Mouse (Mus musculus): ENCODE results near the gene Atp6v0d1. TPM values are rescaled to one million over a fixed set of nuclear protein-coding genes. Genes with fewer than 3 reads are reported as not detected.

Atp6v0d1 gene
- polyA plus RNA-seq, 1 experiment from 2014 or later = 159 TPM

- CTCF ChIA-PET = interaction anchor here (1.4 kb wide), 1 partner anchor 39 kb away, joined by 8 read pairs; no protein-coding TSS in a partner anchor
- ATAC-seq = no peak
- TF ChIP-seq CTCF (IDR thresholded peaks at IDR 0.05) = no peak
Measured at GRCm38 (mm10) chr8:105555230-105555629, 10.6 kb downstream of the Atp6v0d1 start.

GRCm38 (mm10) chr8:105554087-105554486, 11.8 kb downstream of the Atp6v0d1 start:
- peak; percentile 96 for TF ChIP-seq CTCF (IDR thresholded peaks at IDR 0.05)
- POLR2A ChIA-PET = no interaction called here

More at GRCm38 (mm10) chr8:105555230-105555629, 10.6 kb downstream of the Atp6v0d1 start:
- in situ Hi-C loops (cut with MboI; ENCODE audit: low pct_unique_long_range_greater_than_20kb) = no loop called here
- no peak for DNase-seq (ENCODE audit: low read depth, low spot score)
- POLR2A ChIA-PET = no interaction called here
- H3K27me3 ChIP-seq = no peaks in the 10 kb centered on the region

GRCm38 (mm10) chr8:105552824-105553223, 13.0 kb downstream of the Atp6v0d1 start:
- ChIA-PET POLR2A (no interaction called here), CTCF (interaction anchor here (1.4 to 8.0 kb wide), 5 partner anchors 8 to 38 kb away, joined by 4 to 72 read pairs (median 6); partner anchors contain the start of gene Hsd11b2)
- peak; percentile 48 for ATAC-seq
- in situ Hi-C loops (cut with MboI; ENCODE audit: low pct_unique_long_range_greater_than_20kb) = loop anchor here (5.0 kb wide), 2 partner anchors 36 to 66 kb away; partner anchors contain the start of gene Hsd11b2
- TF ChIP-seq CTCF (IDR thresholded peaks at IDR 0.05) = no peak
- no peaks in the 10 kb centered on the region for H3K27me3 ChIP-seq
- no peak for DNase-seq (ENCODE audit: low read depth, low spot score)

More at GRCm38 (mm10) chr8:105554087-105554486, 11.8 kb downstream of the Atp6v0d1 start:
- in situ Hi-C loops (cut with MboI; ENCODE audit: low pct_unique_long_range_greater_than_20kb) = loop anchor here (5.0 kb wide), 2 partner anchors 37 to 67 kb away; partner anchors contain the start of gene Hsd11b2
- CTCF ChIA-PET = interaction anchor here (1.0 to 8.0 kb wide), 7 partner anchors 10 to 118 kb away, joined by 3 to 72 read pairs (median 6); partner anchors contain the start of gene Hsd11b2
- DNase-seq (ENCODE audit: low read depth, low spot score) (no peak), ATAC-seq (peak; percentile 59)
- no peaks in the 10 kb centered on the region for H3K27me3 ChIP-seq

GRCm38 (mm10) chr8:105552032-105552431, 13.8 kb downstream of the Atp6v0d1 start:
- in situ Hi-C loops (cut with MboI; ENCODE audit: low pct_unique_long_range_greater_than_20kb) = loop anchor here (5.0 kb wide), 2 partner anchors 35 to 65 kb away; partner anchors contain the start of gene Hsd11b2
- no peak for TF ChIP-seq CTCF (IDR thresholded peaks at IDR 0.05)
- DNase-seq (ENCODE audit: low read depth, low spot score) = no peak
- ATAC-seq = peak; percentile 28
- POLR2A ChIA-PET = interaction anchor here (0.6 kb wide), 1 partner anchor 42 kb away, joined by 4 read pairs; no protein-coding TSS in a partner anchor
- CTCF ChIA-PET = interaction anchor here (0.8 to 8.0 kb wide), 3 partner anchors 20 to 67 kb away, joined by 3 to 72 read pairs (median 3); no protein-coding TSS in a partner anchor
- H3K27me3 ChIP-seq = no peaks in the 10 kb centered on the region

- ATAC-seq = no peak
- no peaks in the 10 kb centered on the region for H3K27me3 ChIP-seq
- DNase-seq (ENCODE audit: low read depth, low spot score) = no peak
- no peak for TF ChIP-seq CTCF (IDR thresholded peaks at IDR 0.05)
- in situ Hi-C loops (cut with MboI; ENCODE audit: low pct_unique_long_range_greater_than_20kb) = loop anchor here (5.0 kb wide), 2 partner anchors 33 to 63 kb away; partner anchors contain the start of gene Hsd11b2
- POLR2A ChIA-PET = no interaction called here
- CTCF ChIA-PET = interaction anchor here (0.6 to 8.0 kb wide), 5 partner anchors 9 to 65 kb away, joined by 3 to 72 read pairs (median 11); no protein-coding TSS in a partner anchor
Measured at GRCm38 (mm10) chr8:105550083-105550482, 15.8 kb downstream of the Atp6v0d1 start.

GRCm38 (mm10) chr8:105549506-105549905, 16.3 kb downstream of the Atp6v0d1 start:
- DNase-seq (ENCODE audit: low read depth, low spot score) = no peak
- in situ Hi-C loops (cut with MboI; ENCODE audit: low pct_unique_long_range_greater_than_20kb) = no loop called here
- ATAC-seq = no peak
- H3K27me3 ChIP-seq = no peaks in the 10 kb centered on the region
- CTCF ChIA-PET = interaction anchor here (1.3 to 8.0 kb wide), 4 partner anchors 9 to 65 kb away, joined by 6 to 72 read pairs (median 12); no protein-coding TSS in a partner anchor
- POLR2A ChIA-PET = no interaction called here
- TF ChIP-seq CTCF (IDR thresholded peaks at IDR 0.05) = no peak

- in situ Hi-C loops (cut with MboI; ENCODE audit: low pct_unique_long_range_greater_than_20kb) = no loop called here
- POLR2A ChIA-PET = no interaction called here
- H3K27me3 ChIP-seq = no peaks in the 10 kb centered on the region
- CTCF ChIA-PET = interaction anchor here (1.2 to 8.0 kb wide), 4 partner anchors 15 to 66 kb away, joined by 3 to 72 read pairs (median 18); no protein-coding TSS in a partner anchor
- DNase-seq (ENCODE audit: low read depth, low spot score) (no peak), ATAC-seq (no peak)
- no peak for TF ChIP-seq CTCF (IDR thresholded peaks at IDR 0.05)
Measured at GRCm38 (mm10) chr8:105546384-105547350, 19.2 kb downstream of the Atp6v0d1 start.

- ChIA-PET POLR2A (interaction anchor here (0.6 kb wide), 1 partner anchor 65 kb away, joined by 5 read pairs; no protein-coding TSS in a partner anchor), CTCF (interaction anchor here (1.1 to 4.1 kb wide), 6 partner anchors 13 to 69 kb away, joined by 3 to 34 read pairs (median 4); partner anchors contain the start of gene Hsd11b2)
- in situ Hi-C loops (cut with MboI; ENCODE audit: low pct_unique_long_range_greater_than_20kb) = no loop called here
- ATAC-seq = peak; percentile 6
- no peaks in the 10 kb centered on the region for H3K27me3 ChIP-seq
- no peak for DNase-seq (ENCODE audit: low read depth, low spot score)
- TF ChIP-seq CTCF (IDR thresholded peaks at IDR 0.05) = no peak
Measured at GRCm38 (mm10) chr8:105545249-105545648, 20.6 kb downstream of the Atp6v0d1 start.

GRCm38 (mm10) chr8:105544544-105545205, 21.2 kb downstream of the Atp6v0d1 start:
- DNase-seq (ENCODE audit: low read depth, low spot score) = no peak
- no peaks in the 10 kb centered on the region for H3K27me3 ChIP-seq
- POLR2A ChIA-PET = interaction anchor here (0.6 kb wide), 1 partner anchor 64 kb away, joined by 5 read pairs; no protein-coding TSS in a partner anchor
- CTCF ChIA-PET = interaction anchor here (0.6 to 4.1 kb wide), 6 partner anchors 8 to 68 kb away, joined by 3 to 34 read pairs (median 4); partner anchors contain the start of gene Hsd11b2
- in situ Hi-C loops (cut with MboI; ENCODE audit: low pct_unique_long_range_greater_than_20kb) = no loop called here
- peak; percentile 86 for ATAC-seq
- no peak for TF ChIP-seq CTCF (IDR thresholded peaks at IDR 0.05)
